Mouse (Mus musculus): Measurements from ENCODE around the gene Lix1l.

- TF ChIP-seq POLR2A (IDR thresholded peaks at IDR 0.05; ENCODE audit: borderline replicate concordance, extremely low read depth, low read depth, low read length) (no peak), CTCF (IDR thresholded peaks at IDR 0.05; ENCODE audit: insufficient read depth, low read length) (no peak)
Measured at GRCm38 (mm10) chr3:96632058-96632457, 31.1 kb downstream of the Lix1l start.

Measured in lung, adult 2 months (tissue).